Mouse (Mus musculus) liver, embryonic 16.5 days (tissue): ENCODE data around the gene Marcks. TPM values are rescaled to one million over a fixed set of nuclear protein-coding genes. Genes with fewer than 3 reads are reported as not detected.
A peak's percentile ranks its signal among the peaks of the same experiment; 100 is the strongest.

ENCODE experiments used
- ATAC-seq: fragments of 200-750 bp; cut with Nextera tagmentation; 2 replicates; pipeline ENCODE4 v1.8.0; 2017; ENCODE audit warnings: low read depth, mild to moderate bottlenecking, moderate number of reproducible peaks, moderate library complexity
- H3K27ac ChIP-seq: fragments of 300-500 bp; sonication (generic); 2 replicates; pipeline ENCODE4 v1.5.1; 2014; ENCODE audit warnings: mild to moderate bottlenecking, low read length
- H3K27me3 ChIP-seq: fragments of 300-500 bp; sonication (generic); 2 replicates; pipeline ENCODE4 v1.6.1; 2014; ENCODE audit warnings: low read depth, low read length, mixed read lengths; ENCODE audit not compliant: control insufficient read depth, insufficient read depth
- H3K36me3 ChIP-seq: fragments of 300-500 bp; sonication (generic); 2 replicates; pipeline ENCODE4 v1.6.1; 2014; ENCODE audit warnings: mild to moderate bottlenecking; ENCODE audit not compliant: control insufficient read depth, insufficient read depth
- H3K4me1 ChIP-seq: fragments of 300-500 bp; sonication (generic); 2 replicates; pipeline ENCODE4 v1.6.1; 2014; ENCODE audit warnings: low read depth, low read length, mixed read lengths; ENCODE audit not compliant: control insufficient read depth
- H3K4me2 ChIP-seq: fragments of 300-500 bp; sonication (generic); 2 replicates; pipeline ENCODE4 v1.6.1; 2014; ENCODE audit warnings: low read depth, low read length, mixed read lengths
- H3K4me3 ChIP-seq: fragments of 300-500 bp; sonication (generic); 2 replicates; pipeline ENCODE4 v1.5.1; 2014; ENCODE audit warnings: low read depth, mild to moderate bottlenecking, low read length
- H3K9ac ChIP-seq: fragments of 300-500 bp; sonication (generic); 2 replicates; pipeline ENCODE4 v1.6.1; 2014; ENCODE audit warnings: low read depth, low read length
- H3K9me3 ChIP-seq: fragments of 300-500 bp; sonication (generic); replicated peaks from 2 replicates; pipeline ENCODE4 v1.6.1; 2016; ENCODE audit warnings: low read length; ENCODE audit not compliant: control insufficient read depth
- WGBS: fragments of 180-500 bp; shearing (Covaris S2); extraction: QIAGEN DNeasy Blood & Tissue Kit; methylation state at CpG from one replicate; pipeline ENCODE4 v1.1.7; 2014; ENCODE audit not compliant: insufficient replicate concordance; 5-methylcytosine and 5-hydroxymethylcytosine counted together
- polyA plus RNA-seq: library from polyadenylated mRNA; unstranded; fragments of >200 nt; fragmentation: Nextera tagmentation; extraction: Ambion mirVana; gene quantifications from 2 replicates; pipeline ENCODE4 v1.2.1, GENCODE M21; 2015

Gene Marcks
- polyA plus RNA-seq, 1 experiment from 2014 or later: 13.3 TPM

- H3K9me3 ChIP-seq: no peaks in the 10 kb centered on the region
- no peaks in the 10 kb centered on the region for H3K36me3 ChIP-seq
- H3K27ac ChIP-seq: no peak overlapping the region
- no peaks in the 10 kb centered on the region for H3K27me3 ChIP-seq
- H3K4me2 ChIP-seq: no peak overlapping the region
- H3K4me1 ChIP-seq: no peaks in the 10 kb centered on the region
- no peak overlapping the region for H3K9ac ChIP-seq
- WGBS: 20% methylated on average over 2 of the region's 2 CpGs
- no peak for ATAC-seq
- H3K4me3 ChIP-seq: no peak overlapping the region
Observed at GRCm38 (mm10) chr10:37155131-37155530, 16.4 kb upstream of the Marcks start.

GRCm38 (mm10) chr10:37151539-37152271 lies 13.0 kb upstream of the Marcks start:
- WGBS: 61% methylated on average over 7 of the region's 7 CpGs
- Histone ChIP-seq H3K27ac (no peak overlapping the region), H3K9me3 (no peaks in the 10 kb centered on the region), H3K27me3 (no peaks in the 10 kb centered on the region), H3K4me2 (no peak overlapping the region), H3K36me3 (no peaks in the 10 kb centered on the region), H3K4me3 (no peak overlapping the region), H3K4me1 (no peaks in the 10 kb centered on the region; the same call in 1 of the 2 replicates), H3K9ac (no peak overlapping the region)
- no peak for ATAC-seq

DNA sequence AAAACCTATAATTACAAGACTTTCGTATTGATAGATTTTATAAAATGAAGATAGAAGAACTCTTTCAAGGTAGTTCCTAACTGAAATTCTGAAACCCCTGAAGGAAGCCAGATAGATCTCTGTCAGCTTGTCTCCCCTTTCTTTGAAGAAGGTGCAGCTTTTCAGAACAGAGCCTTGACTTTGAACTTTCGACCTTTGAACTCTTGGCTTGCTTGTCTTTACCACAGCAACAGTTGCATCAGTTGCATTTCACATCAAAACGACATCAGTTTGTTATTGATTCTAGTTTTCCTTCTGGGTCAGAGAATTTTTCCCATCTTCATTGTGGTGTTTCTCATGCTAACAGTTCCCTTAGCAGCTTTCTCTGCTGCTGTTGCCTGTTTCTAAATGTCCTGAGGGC lies 9.3 kb upstream of the Marcks start:
- Histone ChIP-seq H3K27ac (no peak overlapping the region), H3K36me3 (no peaks in the 10 kb centered on the region), H3K9me3 (no peaks in the 10 kb centered on the region), H3K4me1 (no peaks in the 10 kb centered on the region; the same call in 1 of the 2 replicates), H3K27me3 (no peaks in the 10 kb centered on the region), H3K9ac (no peak overlapping the region), H3K4me3 (no peak overlapping the region), H3K4me2 (no peak overlapping the region)
- ATAC-seq: no peak
- 50% methylated on average over 3 of the region's 3 CpGs for WGBS

- no peak overlapping the region for H3K27ac ChIP-seq
- H3K27me3 ChIP-seq: peaks cover 14% of the 10 kb centered on the region
- H3K9me3 ChIP-seq: no peaks in the 10 kb centered on the region
- no peaks in the 10 kb centered on the region; the same call in 1 of the 2 replicates for H3K4me1 ChIP-seq
- no peak for ATAC-seq
- no peak overlapping the region for H3K4me3 ChIP-seq
- no peak overlapping the region for H3K4me2 ChIP-seq
- WGBS: 68% methylated on average over 1 of the region's 1 CpGs
- H3K9ac ChIP-seq: no peak overlapping the region
- H3K36me3 ChIP-seq: no peaks in the 10 kb centered on the region
Observed at GRCm38 (mm10) chr10:37145456-37145855, 6.7 kb upstream of the Marcks start.

GRCm38 (mm10) chr10:37141621-37142020 lies 2.9 kb upstream of the Marcks start:
- Histone ChIP-seq H3K4me1 (no peaks in the 10 kb centered on the region; the same call in 1 of the 2 replicates), H3K36me3 (no peaks in the 10 kb centered on the region), H3K27ac (0 out of 2 replicates have a peak overlapping the region, but pooled peaks have one; percentile 24), H3K4me3 (peak overlapping the region; percentile 67), H3K9ac (no peak overlapping the region), H3K4me2 (peak overlapping the region; percentile 79), H3K9me3 (no peaks in the 10 kb centered on the region), H3K27me3 (peaks cover 52% of the 10 kb centered on the region)
- WGBS: 44% methylated on average over 4 of the region's 4 CpGs
- no peak for ATAC-seq

- H3K4me1 ChIP-seq: no peaks in the 10 kb centered on the region; the same call in 1 of the 2 replicates
- peak overlapping the region; percentile 79 for H3K4me2 ChIP-seq
- H3K4me3 ChIP-seq: peak overlapping the region; percentile 67
- peak overlapping the region; percentile 34; the same call in 1 of the 2 replicates for H3K9ac ChIP-seq
- peaks cover 59% of the 10 kb centered on the region for H3K27me3 ChIP-seq
- no peaks in the 10 kb centered on the region for H3K9me3 ChIP-seq
- no peaks in the 10 kb centered on the region for H3K36me3 ChIP-seq
- peak; percentile 64 for ATAC-seq
- under 1% methylated on average over 37 of the region's 47 CpGs for WGBS
- H3K27ac ChIP-seq: peak overlapping the region; percentile 60
Observed at GRCm38 (mm10) chr10:37140736-37141451, 2.2 kb upstream of the Marcks start.

DNA sequence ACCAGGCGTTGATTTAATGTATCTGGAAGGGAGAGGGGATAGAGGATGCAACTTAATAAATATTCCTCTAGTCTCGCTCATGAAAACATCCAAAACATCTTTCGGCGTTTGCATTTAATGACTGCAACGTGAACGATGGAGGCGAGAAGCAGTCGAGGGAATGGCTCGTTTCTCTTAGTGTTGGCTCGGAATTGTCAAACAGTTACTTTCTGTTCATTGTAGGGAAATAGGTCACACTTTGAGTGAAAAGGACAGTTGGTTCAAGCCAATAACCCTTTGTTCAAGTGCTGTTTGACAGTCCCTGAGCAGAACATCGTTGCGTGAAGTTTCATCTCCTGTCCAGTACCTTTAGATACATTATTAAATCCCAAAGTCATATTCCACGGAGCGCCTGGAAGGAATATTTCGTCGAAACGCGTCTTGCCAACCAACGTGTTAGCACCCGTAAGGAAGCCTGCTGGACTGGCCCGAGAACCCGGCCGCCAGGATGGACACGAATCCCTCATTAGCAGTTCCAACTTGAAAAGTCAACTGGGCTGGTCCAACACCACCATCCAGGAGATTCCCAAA lies 1.5 kb upstream of the Marcks start:
- Histone ChIP-seq H3K27me3 (peaks cover 65% of the 10 kb centered on the region), H3K9me3 (no peaks in the 10 kb centered on the region), H3K4me1 (no peaks in the 10 kb centered on the region; the same call in 1 of the 2 replicates), H3K36me3 (no peaks in the 10 kb centered on the region), H3K4me2 (peak overlapping the region; percentile 79), H3K9ac (peak overlapping the region; percentile 34; the same call in 1 of the 2 replicates), H3K4me3 (peak overlapping the region; percentile 67), H3K27ac (peak overlapping the region; percentile 60)
- under 1% methylated on average over 24 of the region's 24 CpGs for WGBS
- ATAC-seq: no peak

- Histone ChIP-seq H3K4me1 (no peaks in the 10 kb centered on the region; the same call in 1 of the 2 replicates), H3K36me3 (no peaks in the 10 kb centered on the region; the same call in 1 of the 2 replicates), H3K9me3 (no peaks in the 10 kb centered on the region), H3K27me3 (peaks cover 69% of the 10 kb centered on the region), H3K4me3 (peak overlapping the region; percentile 67), H3K9ac (peak overlapping the region; percentile 9), H3K4me2 (peak overlapping the region; percentile 79), H3K27ac (peak overlapping the region; percentile 60)
- WGBS: under 1% methylated on average over 26 of the region's 26 CpGs
- ATAC-seq: no peak
Observed at GRCm38 (mm10) chr10:37139443-37140165, 884 bp upstream of the Marcks start.
